Comparison of ENCODE assay signal across 8 mouse cellular contexts in genomic region chr3:32397461-32398174, GRCm38 (mm10). TPM values are rescaled to one million over a fixed set of nuclear protein-coding genes. Genes with fewer than 3 reads are reported as not detected.
A peak's percentile ranks its signal among the peaks of the same experiment; 100 is the strongest.
DNase-seq lines count a peak whose midpoint lies in the region; ATAC-seq and TF ChIP-seq lines count a peak whose summit lies in the region.

Gene Pik3ca, plus strand, starts transcription at chr3:32397671.

- ATAC-seq in G1E (ENCODE audit: extremely low read depth, insufficient number of reproducible peaks, low FRiP score, poor library complexity, severe bottlenecking): no peak
- ATAC-seq in forebrain, embryonic 12.5 days (ENCODE audit: low FRiP score): peak; percentile 65
- peak; percentile 53 for ATAC-seq in heart, embryonic 16.5 days (replicated peaks; ENCODE audit: extremely low read depth, insufficient read depth, low FRiP score)
- peak; percentile 60 for ATAC-seq in liver, postnatal 0 days

- peak within 1 kb of the TSS; percentile 96 for H3K9ac ChIP-seq in forebrain, embryonic 12.5 days
- peak within 1 kb of the TSS; percentile 95 for H3K9ac ChIP-seq in heart, embryonic 16.5 days (ENCODE audit: low read length)
- peak within 1 kb of the TSS; percentile 97 for H3K9ac ChIP-seq in liver, postnatal 0 days (replicated peaks)

- peak within 1 kb of the TSS; percentile 87 for H3K4me3 ChIP-seq in G1E (ENCODE audit: low read depth, low read length)
- peak within 1 kb of the TSS; percentile 91 for H3K4me3 ChIP-seq in forebrain, embryonic 12.5 days (replicated peaks)
- peak within 1 kb of the TSS; percentile 96 for H3K4me3 ChIP-seq in heart, embryonic 16.5 days (ENCODE audit: low read length)
- peak within 1 kb of the TSS; percentile 84 for H3K4me3 ChIP-seq in liver, postnatal 0 days (ENCODE audit: low read depth, low read length)
- peak within 1 kb of the TSS; percentile 67 for H3K4me3 ChIP-seq in olfactory bulb, adult 2 months (ENCODE audit: insufficient read depth, low read depth, low read length)

- no peak for TF ChIP-seq POLR2A in olfactory bulb, adult 2 months (IDR thresholded peaks at IDR 0.05; ENCODE audit: insufficient read depth, low read depth, low read length)

- H3K27ac ChIP-seq in forebrain, embryonic 12.5 days: peak within 1 kb of the TSS; percentile 98
- H3K27ac ChIP-seq in heart, embryonic 16.5 days (ENCODE audit: low read length): peak within 1 kb of the TSS; percentile 99
- peak within 1 kb of the TSS; percentile 100 for H3K27ac ChIP-seq in liver, postnatal 0 days (ENCODE audit: low read depth)
- H3K27ac ChIP-seq in olfactory bulb, adult 2 months (ENCODE audit: insufficient read depth, low read depth, low read length): peak within 1 kb of the TSS; percentile 85

- TF ChIP-seq CTCF in G1E (IDR thresholded peaks at IDR 0.05; ENCODE audit: low read depth, low read length): no peak
- no peak for TF ChIP-seq CTCF in liver, postnatal 0 days (IDR thresholded peaks at IDR 0.05; ENCODE audit: low read depth)
- TF ChIP-seq CTCF in olfactory bulb, adult 2 months (IDR thresholded peaks at IDR 0.05; ENCODE audit: insufficient read depth, low read depth, low read length): no peak

- peaks cover 15% of the 10 kb centered on the region for H3K4me1 ChIP-seq in G1E (ENCODE audit: insufficient read depth, low read depth, low read length)
- peaks cover 30% of the 10 kb centered on the region for H3K4me1 ChIP-seq in forebrain, embryonic 12.5 days
- peaks cover 33% of the 10 kb centered on the region for H3K4me1 ChIP-seq in heart, embryonic 16.5 days (ENCODE audit: control insufficient read depth, insufficient read depth, low read length)
- peaks cover 37% of the 10 kb centered on the region for H3K4me1 ChIP-seq in liver, postnatal 0 days (ENCODE audit: insufficient read depth)
- peaks cover 8% of the 10 kb centered on the region for H3K4me1 ChIP-seq in olfactory bulb, adult 2 months (ENCODE audit: control insufficient read depth, insufficient read depth, low read length)

- under 1% methylated on average over 51 of the region's 65 CpGs for WGBS in forebrain, embryonic 12.5 days
- under 1% methylated on average over 42 of the region's 65 CpGs for WGBS in heart, embryonic 16.5 days
- 1% methylated on average over 39 of the region's 65 CpGs for WGBS in liver, postnatal 0 days (ENCODE audit: insufficient replicate concordance)
- WGBS in olfactory bulb, adult 2 months: under 1% methylated on average over 65 of the region's 65 CpGs

- H3K9me3 ChIP-seq in G1E (replicated peaks): no peaks in the 10 kb centered on the region
- H3K9me3 ChIP-seq in forebrain, embryonic 12.5 days: no peaks in the 10 kb centered on the region
- no peaks in the 10 kb centered on the region for H3K9me3 ChIP-seq in heart, embryonic 16.5 days (replicated peaks; ENCODE audit: control insufficient read depth, low read length)
- H3K9me3 ChIP-seq in liver, postnatal 0 days (ENCODE audit: low read length): no peaks in the 10 kb centered on the region

- peak within 1 kb of the TSS; percentile 66 for H3K4me2 ChIP-seq in forebrain, embryonic 12.5 days
- H3K4me2 ChIP-seq in heart, embryonic 16.5 days (ENCODE audit: low read depth, low read length): peak within 1 kb of the TSS; percentile 86
- peak within 1 kb of the TSS; percentile 81 for H3K4me2 ChIP-seq in liver, postnatal 0 days (ENCODE audit: low read depth, low read length)

- peak; percentile 55 for DNase-seq in G1E (ENCODE audit: low spot score)
- DNase-seq in c-Kit-positive CD71-positive TER-119-positive erythroid progenitor cells, embryonic 14.5 days (ENCODE audit: low spot score): peak; percentile 40
- peak; percentile 33 to 58 for DNase-seq in kidney, postnatal 25 days
- peak; percentile 76 for DNase-seq in liver, postnatal 0 days
- DNase-seq in thymus, postnatal 10 days (ENCODE audit: low spot score in 2 of 2): peak; percentile 50 to 58

- TF ChIP-seq EP300 in liver, postnatal 0 days (IDR thresholded peaks at IDR 0.05; ENCODE audit: low read depth): no peak

- H3K27me3 ChIP-seq in G1E (ENCODE audit: insufficient read depth, low read length): peaks cover 4% of the 10 kb centered on the region; the same call in 1 of the 2 replicates
- no peaks in the 10 kb centered on the region for H3K27me3 ChIP-seq in forebrain, embryonic 12.5 days
- H3K27me3 ChIP-seq in heart, embryonic 16.5 days (ENCODE audit: control insufficient read depth, insufficient read depth, low read length): no peaks in the 10 kb centered on the region
- no peaks in the 10 kb centered on the region for H3K27me3 ChIP-seq in liver, postnatal 0 days (ENCODE audit: insufficient read depth, low read length)

- H3K36me3 ChIP-seq in G1E (replicated peaks): peaks cover 20% of the 10 kb centered on the region
- no peaks in the 10 kb centered on the region for H3K36me3 ChIP-seq in forebrain, embryonic 12.5 days (replicated peaks)
- H3K36me3 ChIP-seq in heart, embryonic 16.5 days (ENCODE audit: control insufficient read depth, insufficient read depth): no peaks in the 10 kb centered on the region
- H3K36me3 ChIP-seq in liver, postnatal 0 days (replicated peaks; ENCODE audit: insufficient read depth, low read length): no peaks in the 10 kb centered on the region

RNA-seq across cellular contexts. Expression of gene Pik3ca, which starts in this region (rescaled TPM):
- total RNA-seq in G1E (2014; fragmentation: Nextera tagmentation): 26.8 and 28.9 TPM in 2 replicates
- total RNA-seq in G1E (2017): 32.0 and 32.2 TPM in 2 replicates
- polyA plus RNA-seq in G1E (2012): 1.1 and 2.0 TPM in 2 replicates
- 12.9 and 15.6 TPM in 2 replicates for polyA plus RNA-seq in forebrain, embryonic 12.5 days (2016; fragmentation: Nextera tagmentation; extraction: Ambion mirVana)
- polyA plus RNA-seq in heart, embryonic 16.5 days (2015; fragmentation: Nextera tagmentation; extraction: Ambion mirVana): 6.6 and 7.8 TPM in 2 replicates
- 3.4 and 3.9 TPM in 2 replicates for polyA plus RNA-seq in liver, postnatal 0 days (2015; fragmentation: Nextera tagmentation; extraction: Ambion mirVana)
- polyA plus RNA-seq in olfactory bulb, adult 2 months (2012; ENCODE audit: insufficient read depth, insufficient read length, low replicate concordance, missing spikeins): not detected in 2 replicates
